Mouse (Mus musculus) embryo, embryonic 11.5 days (tissue): ENCODE measurements around the gene Psmb9.
"Not testable (repeated sequence)": the region's sequence is repeated elsewhere in the genome, so short reads cannot be mapped to it uniquely, and the experiment has no call there.

Source experiments
- DNase-seq: peaks from one replicate; pipeline ENCODE4 v3.0.0-alpha.2; 2012; ENCODE audit warnings: low read depth, low spot score

The Psmb9 gene

DNA sequence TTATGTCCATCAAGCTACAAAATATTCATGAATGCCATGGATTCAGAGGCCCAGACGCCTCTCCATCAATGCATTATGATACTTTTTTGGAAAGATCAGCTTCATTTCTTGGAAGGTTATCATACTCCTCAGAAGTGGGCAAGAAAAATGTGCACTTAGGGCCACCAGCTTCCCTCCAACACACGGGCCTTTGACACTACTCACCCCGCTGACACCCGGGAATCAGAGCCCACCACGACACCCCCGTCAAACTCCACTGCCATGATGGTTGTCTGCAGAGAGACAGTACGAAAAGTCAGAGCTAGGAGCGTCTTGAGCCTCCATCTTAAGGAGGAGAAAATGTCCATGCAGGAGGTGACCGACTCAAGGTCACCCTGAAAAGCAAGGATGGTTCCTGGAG lies 2.0 kb downstream of the Psmb9 start:
- DNase-seq = no peak

DNA sequence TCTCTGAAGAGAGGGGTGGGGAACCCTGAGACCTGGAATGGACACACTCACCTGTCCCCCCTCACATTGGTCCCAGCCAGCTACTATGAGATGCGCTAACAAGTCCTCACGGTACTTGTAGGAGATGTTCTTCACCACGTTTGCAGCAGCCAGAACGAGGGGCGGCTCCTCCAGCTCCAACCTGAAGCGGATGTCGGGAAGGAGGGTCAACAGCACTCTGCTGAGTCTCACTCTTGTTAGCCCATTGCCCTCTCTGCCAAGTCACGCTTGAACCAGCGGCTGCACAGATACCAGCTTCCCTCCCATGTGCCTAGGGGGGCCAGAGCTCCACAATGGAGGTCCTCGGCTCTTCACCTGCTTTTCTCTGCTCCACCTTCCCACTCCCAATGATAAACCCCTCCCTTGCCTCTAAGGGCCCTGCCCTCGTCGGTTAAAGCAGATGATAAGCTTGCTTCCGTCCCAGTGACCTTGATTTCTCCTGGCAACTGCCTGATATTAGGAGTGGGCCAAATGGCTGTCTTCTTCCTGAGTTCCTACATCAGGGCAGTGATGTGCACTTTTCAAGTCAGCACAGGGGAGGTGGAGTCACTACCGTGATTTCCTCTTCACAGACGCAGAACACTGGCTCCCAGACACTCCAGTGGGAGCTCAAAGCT lies 3.9 kb downstream of the Psmb9 start:
- no peak for DNase-seq

DNA sequence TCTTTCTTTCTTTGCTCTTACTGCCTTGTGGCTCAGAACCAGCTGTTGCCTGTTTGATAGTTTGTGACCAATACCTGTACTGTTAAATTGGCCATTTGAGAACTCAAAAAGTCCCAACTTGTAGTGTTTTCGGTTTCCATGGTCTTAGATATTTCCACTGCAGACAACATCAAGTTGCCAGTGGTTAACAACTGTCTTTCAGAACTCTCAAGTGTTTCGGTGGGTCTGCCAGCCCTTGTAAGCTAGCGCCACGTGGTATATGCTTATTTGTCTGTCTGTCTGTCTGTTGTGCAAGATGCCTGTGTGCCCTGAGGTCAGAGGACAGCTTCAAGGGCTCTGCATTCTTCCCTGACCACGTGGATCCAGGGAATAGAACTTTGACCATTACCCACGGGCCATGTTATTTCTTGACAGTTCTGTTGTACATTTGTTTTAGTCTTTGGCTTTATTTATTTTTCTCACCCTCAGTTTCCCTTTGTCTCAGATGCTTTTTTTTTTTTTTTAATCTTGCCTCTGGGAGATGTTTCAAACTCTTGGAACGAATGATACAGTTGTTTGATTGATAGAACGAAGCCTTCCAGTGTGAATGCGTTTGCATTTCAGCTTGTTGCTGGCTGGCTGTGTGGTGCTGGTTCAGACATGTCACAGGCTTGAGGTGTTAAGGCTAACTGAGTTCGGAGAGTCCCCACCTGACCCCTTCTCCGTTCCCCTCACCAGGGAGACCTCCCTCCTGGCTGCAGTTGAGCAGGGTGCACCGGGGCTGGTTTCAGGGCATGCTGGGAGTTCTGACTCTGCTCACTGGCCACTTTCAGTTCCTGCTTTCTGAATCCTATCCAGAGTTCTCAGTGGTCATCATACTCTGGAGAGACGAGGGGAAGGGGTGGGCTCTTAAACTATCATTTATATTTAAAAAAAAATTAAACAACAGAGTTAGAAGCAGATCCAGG lies 7.4 kb downstream of the Psmb9 start:
- no peak for DNase-seq

DNA sequence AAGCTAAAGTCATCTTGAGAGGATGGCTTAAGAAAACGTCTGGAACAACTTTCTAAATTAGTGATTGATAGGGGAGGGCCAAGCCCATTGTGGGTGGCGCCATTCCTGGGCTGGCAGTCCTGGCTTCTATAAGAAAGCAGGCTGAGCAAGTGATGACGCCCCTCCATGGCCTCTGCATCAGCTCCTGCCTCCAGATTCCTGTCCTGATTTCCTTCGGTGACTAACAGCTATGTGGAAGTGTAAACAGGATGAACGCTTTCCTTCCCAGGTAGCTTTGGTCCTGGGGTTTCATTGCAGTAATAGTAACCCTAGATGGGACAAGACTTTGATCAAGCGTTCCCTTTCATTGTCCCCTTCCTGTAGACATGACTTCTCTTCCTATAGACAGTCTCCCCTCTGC lies 8.5 kb downstream of the Psmb9 start:
- DNase-seq = no peak

DNA sequence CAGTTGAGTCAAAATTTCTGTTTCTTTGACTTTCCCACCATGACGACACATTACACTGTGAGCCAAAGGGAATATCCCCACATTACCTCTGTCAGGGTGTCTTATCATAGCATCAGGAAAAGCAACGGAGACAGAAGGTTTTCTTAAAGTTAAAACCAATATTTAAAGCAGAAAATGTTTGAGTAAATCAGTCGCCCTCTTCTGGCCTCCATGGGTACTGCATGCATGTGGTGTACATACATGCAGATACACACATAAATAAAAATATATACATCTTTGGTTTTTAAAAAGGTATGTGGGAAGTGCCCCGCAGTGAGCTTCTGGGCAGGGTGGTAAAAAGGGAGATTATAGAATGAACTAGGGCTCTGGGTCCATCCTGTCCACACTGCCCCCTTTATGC lies 10.4 kb downstream of the Psmb9 start:
- DNase-seq = no peak

DNA sequence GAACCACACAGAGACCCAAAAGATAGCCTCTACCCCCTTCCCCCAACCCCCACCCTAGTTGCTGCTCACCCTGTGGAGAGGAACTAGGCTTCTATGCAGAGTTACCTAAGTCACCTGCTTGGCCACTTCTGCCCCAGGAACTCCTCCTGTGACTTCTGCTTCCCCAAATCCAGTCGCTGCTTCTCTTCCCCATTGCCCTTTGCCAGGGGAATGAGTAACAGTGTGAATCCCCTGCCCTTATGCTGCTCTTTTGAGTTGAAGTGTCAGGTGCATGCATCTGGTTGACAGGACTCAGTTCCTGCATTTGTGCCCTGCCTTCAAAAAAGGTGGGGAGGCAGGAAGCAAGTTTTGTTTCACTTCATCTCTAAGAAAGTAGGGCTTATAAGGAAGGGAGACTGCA lies 13.5 kb downstream of the Psmb9 start:
- no peak for DNase-seq

DNA sequence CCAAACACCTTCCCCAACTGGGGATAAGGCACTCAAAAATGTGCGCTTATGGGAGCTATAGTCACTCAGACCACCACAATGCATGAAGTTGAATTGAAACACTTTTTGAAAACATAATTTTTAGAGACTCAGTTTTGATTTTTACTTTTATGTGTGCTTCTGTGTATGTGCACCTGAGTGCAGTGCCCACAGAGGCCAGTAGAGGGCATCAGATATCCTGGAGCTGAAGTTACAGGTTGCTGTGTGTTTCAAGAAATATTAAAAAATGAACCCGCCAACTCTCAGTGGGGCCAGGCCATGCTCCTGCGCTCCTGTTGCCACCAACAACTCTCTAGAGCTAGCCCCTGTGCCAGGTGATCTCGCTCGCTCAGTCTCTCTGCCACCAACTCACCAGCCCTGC lies 15.0 kb downstream of the Psmb9 start:
- DNase-seq = no peak

DNA sequence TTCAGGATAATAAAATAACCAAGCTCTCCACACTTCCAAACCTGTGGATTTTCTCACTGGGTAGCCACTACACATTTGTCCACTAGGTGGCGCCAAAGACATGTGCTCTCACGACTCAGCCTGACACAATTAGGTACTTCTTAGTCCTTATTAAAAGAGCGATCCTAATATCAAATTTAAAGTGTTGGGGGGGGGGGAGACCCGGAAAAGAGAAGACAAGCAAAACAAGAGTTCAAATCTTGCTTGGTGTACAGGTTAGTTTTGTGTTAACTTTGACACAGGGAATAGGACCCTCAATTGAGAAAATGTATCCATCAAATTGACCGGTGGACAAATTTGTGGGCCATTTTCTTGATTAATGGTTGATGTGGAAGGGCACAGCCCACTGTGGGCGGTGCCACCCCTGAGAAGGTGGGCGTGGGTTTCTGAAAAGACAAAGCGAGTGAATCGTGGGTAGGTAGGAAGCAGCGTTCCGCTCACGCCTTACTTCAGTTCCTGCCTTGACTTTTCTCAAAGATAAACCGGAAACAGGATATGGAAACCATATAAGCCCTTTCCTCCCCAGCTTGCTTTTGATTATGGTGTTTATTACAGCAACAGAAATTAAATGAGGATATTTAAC lies 16.6 kb downstream of the Psmb9 start:
- peak; percentile 46 for DNase-seq

DNA sequence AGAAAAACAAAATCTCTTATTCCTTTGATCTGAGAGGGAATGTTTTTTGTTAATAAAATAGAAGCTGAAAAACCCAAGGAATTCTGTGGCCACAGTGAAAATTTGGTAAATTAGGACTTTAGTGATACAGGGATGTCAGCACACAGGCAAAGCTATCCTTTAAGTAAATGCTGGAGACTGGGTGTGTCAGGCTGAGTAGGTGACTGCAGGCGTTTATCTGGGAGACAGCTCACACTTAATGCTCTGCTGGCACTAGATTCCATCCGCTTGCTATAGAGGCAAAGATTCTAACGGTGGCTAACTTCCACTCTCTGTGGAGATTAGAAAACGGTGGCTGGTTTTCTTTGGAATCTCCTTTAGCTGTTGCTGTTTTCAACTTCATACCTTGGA lies 17.1 kb downstream of the Psmb9 start:
- DNase-seq = no peak

DNA sequence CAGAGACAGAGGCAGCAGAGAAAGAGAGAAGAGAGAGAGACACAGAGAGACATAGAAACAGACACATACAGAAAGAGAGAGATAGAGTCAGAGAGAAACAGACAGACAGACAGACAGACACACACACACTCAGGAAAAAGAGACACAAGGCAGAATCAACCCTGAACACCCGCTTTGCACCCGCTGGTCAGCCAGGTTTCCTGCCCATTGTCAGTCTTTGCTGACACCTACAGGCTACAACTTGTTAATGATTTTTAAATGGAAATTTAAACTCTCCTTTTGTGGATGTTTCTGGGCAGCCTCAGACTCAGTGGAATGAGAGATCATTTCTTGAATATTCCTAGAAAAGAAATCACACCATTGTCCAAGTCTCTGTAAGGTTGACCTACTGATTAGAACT lies 18.3 kb downstream of the Psmb9 start:
- DNase-seq = peak; percentile 32

DNA sequence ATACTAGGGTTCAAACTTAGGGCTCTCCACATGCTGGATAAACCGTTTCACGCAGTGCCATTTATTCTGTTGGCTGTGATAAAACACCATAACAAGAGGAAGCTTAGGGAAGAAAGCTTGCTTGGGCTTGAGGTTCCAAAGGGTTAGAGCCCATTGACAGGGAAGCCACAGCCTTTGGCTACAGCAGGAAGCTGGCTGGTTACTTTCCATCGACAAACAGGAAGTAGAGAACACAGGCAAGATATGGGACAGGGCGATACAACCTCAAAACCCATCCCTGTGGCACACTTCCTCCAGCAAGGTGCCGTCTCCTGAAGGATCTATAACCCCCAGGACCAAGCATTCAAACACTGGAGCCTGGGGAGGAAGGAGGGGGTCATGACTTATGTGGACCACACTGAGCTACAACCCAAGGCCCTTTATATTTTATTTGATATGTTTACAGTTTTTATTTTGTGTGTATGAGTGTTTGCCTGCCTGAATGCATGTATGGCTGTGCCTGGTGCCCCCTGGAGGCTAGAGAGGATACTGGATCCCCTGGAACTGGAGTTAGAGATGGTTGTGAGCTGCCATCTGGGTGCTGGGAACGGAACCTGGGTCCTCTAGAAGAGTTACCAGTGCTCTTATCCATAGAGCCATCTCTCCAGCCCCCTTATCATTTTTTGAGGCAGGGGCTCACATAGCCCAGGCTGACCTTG lies 22.4 kb downstream of the Psmb9 start:
- no peak for DNase-seq

DNA sequence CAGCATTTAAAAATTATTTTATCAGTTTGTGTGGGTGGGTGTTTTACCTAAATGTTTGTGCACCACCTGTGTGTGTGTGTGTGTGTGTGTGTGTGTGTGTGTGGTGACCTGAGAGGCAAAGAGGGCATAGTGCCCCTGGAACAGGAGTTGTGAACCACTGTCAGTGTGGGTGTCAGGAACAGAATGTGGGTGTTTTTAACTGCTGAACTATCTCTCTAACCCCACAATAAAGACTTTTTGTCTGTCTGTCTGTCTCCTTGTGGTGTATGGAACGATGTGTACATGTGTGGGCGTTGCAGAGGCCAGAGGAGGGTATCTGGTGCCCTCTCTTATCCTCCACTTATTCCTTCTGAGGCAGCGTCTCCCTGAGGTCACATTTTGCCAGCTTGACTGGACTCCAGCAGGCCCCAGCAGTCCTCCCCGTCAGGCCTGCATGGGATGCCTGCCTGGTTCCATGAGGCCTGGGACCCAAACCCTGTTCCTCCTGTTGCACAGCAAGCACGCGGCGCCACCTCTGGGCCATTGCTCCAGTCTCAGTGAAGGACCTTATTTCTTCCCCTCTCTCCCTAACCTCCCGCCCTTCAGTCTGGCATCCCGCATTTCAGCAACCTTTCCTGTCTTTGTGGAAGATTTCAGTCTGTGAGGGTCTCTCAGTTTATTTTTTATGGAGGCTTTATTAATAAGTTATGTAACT lies 23.2 kb downstream of the Psmb9 start:
- no peak for DNase-seq

DNA sequence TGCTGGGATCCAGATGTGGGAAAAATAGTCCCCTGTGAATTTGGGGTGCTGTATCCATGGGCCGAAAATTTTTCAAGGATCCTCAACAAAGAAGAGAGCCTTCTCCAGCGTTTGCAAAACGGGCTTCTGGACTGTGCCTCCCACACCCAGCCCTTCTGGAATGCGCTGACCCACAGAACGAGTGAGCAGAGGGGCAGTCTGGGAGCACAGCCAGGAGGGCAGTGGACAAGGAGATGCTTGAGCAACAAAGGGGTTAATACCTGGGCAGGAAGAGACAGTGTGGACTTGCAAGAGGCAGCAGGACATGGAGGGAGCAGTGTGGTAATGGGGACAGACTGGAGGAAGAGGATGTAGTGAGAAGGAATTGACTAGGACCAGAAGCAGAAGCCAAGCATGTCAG lies 32.0 kb downstream of the Psmb9 start:
- no peak for DNase-seq

DNA sequence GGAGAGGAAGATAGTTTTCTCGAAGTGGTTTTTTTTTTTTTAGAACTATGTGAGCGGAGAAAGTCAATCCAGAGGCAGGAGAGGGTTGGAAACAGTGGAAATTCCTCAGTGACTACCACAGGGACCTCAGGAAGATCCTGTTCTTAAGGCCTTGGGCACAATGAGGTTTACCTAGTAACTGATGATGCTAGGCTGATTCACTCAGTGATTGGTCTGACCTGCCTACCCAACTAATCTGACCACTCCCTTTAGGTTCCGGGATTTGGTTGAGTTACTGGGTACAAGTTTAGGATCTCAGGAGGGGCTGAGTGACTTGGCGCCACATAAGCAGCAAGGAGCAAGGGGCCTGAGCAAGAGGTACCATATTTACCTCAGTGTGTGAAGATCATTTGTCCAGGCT lies 34.6 kb downstream of the Psmb9 start, which contains the start of gene H2-DMb1:
TSS of gene H2-DMb1 (plus strand) at position 150 of the 400 bp plus-strand sequence.
- DNase-seq = no peak

DNA sequence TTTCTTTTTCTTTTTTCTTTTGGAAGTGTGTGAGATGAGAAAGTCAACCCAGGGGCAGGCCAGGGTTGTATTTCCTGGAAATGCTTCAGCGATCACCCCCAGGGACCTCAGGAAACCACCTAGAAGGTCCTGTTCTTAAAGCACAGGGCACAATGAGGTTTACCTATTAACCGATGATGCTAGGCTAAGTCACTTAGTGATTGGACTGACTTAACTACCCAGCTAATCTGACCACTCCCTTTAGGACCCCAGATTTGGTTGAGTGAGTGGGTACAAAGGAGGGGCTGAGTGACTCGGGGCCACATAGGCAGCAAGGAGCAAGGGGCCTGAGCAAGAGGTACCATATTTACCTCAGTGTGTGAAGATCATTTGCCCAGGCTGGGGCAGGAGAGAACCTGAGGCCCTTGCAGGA lies 42.6 kb downstream of the Psmb9 start:
- no peak for DNase-seq

DNA sequence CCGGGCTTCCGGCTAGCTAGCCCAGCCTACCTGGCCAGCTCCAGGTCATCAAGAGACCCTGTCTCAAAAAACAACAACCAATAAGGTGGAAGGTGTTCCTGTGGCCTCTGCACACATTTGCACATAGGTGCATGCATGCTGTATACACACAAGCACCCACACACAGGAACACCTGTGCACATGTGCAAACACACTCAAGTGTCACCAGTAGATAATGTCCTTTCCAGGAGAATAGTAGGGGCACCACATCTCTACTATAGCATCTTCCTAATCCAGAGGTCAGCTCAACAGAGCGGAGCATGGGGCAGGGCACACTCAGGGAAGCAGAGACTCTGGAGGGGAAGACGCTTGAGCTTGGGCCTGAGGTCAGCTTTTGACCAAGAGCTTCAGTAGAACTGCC lies 43.3 kb downstream of the Psmb9 start:
- not testable (repeated sequence) for DNase-seq

DNA sequence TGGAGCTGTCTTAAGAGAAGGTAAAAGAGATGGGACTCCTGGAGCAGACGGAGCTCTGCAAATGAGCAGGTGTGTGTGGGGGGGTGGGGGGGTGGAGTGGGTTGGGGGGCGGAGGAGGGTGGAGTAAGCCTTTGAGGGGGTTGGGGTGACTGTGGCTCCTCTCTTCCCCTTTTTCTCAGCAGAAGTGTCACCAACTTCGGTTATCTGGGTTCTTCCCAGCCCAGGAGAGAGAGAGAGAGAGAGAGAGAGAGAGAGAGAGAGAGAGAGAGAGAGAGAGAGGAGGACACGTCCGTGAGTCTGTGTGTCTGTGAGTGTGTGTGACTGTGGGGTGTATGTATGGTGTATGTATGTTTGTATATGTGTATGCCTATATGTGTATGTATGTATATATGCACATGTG lies 44.1 kb downstream of the Psmb9 start:
- no peak for DNase-seq

DNA sequence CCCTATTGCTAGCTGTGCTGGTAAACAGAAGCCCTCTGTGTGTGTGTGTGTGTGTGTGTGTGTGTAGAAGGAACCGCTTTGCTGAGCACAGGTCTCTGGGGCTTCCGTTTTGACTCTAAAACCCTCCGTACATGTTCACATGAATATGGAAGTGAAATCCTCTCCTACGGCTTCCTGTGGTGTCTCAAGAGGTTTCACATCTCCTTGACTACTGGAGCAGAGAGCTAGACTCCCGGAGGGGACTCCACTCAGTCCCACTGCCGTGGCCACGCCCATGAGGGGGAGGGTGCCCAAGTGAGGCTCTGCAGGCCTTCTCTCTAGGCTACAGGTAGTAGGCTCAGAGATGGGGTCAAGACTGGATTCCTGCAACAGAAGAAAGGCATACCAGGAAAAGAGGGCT lies 44.5 kb downstream of the Psmb9 start, which contains the start of gene H2-DMb2:
TSS of gene H2-DMb2 (plus strand) at position 275 of the 400 bp plus-strand sequence.
- DNase-seq = no peak

DNA sequence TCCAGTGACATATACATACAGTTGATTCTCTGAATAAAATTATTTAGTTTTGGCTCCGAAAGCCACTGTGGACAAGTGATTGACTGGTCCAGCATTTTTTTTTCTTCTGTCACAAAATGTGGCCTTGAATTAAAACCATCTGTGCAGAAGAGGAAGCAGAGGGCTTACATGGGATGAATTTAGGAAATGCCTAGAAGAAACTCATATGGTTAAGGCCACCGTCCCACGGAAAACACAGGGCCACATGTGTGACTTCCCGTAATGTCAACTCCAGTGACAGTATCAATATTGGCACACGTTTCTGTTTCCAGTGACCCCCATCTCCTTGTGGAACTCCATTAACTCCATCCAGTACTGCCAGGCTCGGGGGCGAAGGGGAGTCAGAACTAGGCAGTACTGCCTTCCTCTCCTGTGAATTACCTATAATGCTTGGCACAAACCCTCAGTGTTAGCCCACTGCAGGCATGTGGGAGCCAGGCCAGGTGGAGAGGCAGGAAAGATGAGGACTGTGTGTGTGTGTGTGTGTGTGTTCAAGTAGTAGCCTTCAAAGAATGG lies 45.0 kb downstream of the Psmb9 start:
- DNase-seq = no peak

DNA sequence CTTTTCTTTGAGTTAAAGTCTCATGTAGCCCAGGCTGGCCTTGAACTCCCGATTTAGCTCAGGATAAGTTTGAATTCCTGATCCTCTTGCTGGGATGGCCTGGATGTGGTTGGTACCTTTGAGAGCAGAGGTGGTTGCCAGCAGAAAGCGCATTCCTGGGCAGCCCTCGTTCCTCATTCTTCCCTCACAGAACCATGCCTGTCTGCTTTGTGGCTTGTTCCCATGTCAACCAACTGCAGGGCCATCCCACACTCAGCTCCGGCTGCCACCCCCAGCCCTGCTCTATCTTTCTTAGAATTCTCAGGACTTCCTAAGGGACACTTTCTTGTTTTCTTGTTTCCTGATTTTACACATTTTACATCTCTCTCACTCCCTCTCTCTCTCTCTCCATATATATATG lies 46.1 kb downstream of the Psmb9 start:
- DNase-seq = no peak

DNA sequence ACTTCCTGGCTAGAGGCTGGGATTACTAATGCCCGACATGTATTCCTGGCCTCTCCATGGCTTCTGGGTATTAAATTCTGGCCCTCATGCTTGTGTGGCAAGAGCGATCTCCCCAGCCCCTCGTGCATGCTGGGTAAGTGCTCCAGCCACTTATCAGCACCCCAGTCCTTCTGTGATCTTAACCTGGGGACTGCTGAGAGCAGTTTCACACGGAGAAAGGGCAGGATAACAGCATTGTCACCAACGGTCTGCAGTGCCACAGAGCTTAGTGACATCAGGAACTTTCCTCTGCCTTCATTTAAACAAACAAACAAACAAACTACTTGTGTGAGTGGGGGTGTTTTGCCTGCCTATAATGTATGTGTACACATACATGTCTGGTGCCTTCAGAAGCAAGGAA lies 47.3 kb downstream of the Psmb9 start:
- DNase-seq = no peak
